Mouse (Mus musculus) brain, embryonic 14.5 days (tissue): ENCODE results near the gene Gde1.

Experiments
- CTCF ChIP-seq: fragments of 200-500 bp; IDR thresholded peaks from 2 replicates; pipeline ENCODE4 v1.5.1; 2012; ENCODE audit warnings: inconsistent platforms, mild to moderate bottlenecking, moderate library complexity, borderline replicate concordance; ENCODE audit not compliant: insufficient read depth, insufficient read length; ENCODE audit errors: extremely low read depth
- POLR2A ChIP-seq: fragments of 200-500 bp; IDR thresholded peaks from 2 replicates; pipeline ENCODE4 v1.6.1; 2012; ENCODE audit warnings: mild to moderate bottlenecking, inconsistent platforms, borderline replicate concordance; ENCODE audit not compliant: poor library complexity, insufficient read depth, insufficient read length, severe bottlenecking; ENCODE audit errors: extremely low read depth

- TF ChIP-seq POLR2A (no peak), CTCF (peak; percentile 8; the same call in 1 of the 2 replicates)
Measured at GRCm38 (mm10) chr7:118738730-118739129, 33.2 kb upstream of the Gde1 start.
